Mouse (Mus musculus) MN1 (cell line): ENCODE results near the gene Ppp1r14d.

Source experiments
- DNase-seq: peaks from one replicate; pipeline ENCODE4 v3.0.0-alpha.2; 2016; ENCODE audit warnings: low spot score

The Ppp1r14d gene

DNA sequence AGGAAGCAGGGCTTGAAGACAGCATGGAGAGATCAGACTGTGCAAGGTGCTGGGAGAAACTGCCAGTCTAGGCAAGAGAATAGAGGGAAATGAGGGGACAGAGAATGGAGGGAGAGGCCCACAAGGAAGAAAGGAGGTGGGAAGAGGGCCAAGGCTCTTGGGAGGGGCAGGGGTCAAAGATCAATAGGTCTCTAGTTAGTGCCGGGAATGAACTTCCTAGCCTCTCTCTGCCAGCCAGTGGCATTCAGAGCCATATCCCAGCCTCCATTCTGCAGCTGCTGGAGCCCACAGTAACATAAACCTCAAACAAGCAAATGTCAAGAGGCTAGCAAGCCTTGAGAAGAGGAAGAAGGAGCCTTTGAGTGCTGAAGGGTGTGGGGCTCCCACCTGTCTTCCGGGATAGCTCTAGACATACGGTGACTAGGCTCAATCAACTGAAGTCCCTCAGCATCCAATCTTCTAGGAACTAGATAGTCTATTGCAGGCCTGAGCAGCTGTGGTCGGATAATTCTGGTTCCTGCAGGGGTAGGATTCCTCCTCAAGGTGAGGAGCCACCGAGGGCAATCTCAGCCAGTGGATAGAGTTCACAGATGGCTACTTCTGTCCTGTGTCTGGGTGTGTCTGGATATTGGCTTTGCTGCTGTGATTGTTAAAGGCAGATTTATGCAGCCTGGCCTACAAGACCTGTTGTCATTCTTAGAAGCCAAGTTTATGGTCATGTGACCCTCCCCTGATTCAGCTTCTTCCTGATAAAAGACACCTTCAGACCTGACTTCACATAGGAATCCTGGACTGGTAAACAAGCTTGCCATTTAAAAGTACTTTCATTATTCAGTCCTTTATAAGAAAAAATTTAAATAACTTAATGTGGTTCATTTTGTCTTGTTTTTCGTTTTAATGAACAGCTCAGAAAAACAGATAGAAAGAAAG, at the start of gene Ppp1r14d:
Ppp1r14d (minus strand) TSS at position 132 of the 930 bp plus-strand sequence.
- no peak for DNase-seq

DNA sequence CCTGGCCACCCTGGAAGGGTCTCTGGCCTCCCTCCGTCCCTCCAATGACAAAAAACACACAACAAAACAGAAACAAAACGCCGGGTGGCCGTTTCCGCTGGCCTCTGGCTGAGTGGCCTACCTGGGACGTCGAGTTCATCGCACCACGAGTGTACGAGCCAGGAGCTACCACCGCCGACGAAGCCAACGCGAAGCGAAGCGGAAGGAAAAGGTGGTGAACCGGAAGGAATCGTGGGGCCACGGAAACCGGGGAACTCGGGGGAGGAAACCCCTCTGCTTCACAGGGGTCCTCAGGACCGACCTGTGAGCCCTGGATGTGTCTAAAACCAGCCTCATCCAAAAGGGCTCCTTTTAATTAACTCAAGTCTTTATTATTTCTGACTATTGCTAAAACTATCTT, 48.1 kb upstream of the Ppp1r14d start:
- DNase-seq = no peak

- DNase-seq = no peak
These were observed 47.2 kb upstream of the Ppp1r14d start for GRCm38 (mm10) chr2:119276926-119277325.

- no peak for DNase-seq
These were observed 44.4 kb upstream of the Ppp1r14d start for GRCm38 (mm10) chr2:119274126-119274525.

DNA sequence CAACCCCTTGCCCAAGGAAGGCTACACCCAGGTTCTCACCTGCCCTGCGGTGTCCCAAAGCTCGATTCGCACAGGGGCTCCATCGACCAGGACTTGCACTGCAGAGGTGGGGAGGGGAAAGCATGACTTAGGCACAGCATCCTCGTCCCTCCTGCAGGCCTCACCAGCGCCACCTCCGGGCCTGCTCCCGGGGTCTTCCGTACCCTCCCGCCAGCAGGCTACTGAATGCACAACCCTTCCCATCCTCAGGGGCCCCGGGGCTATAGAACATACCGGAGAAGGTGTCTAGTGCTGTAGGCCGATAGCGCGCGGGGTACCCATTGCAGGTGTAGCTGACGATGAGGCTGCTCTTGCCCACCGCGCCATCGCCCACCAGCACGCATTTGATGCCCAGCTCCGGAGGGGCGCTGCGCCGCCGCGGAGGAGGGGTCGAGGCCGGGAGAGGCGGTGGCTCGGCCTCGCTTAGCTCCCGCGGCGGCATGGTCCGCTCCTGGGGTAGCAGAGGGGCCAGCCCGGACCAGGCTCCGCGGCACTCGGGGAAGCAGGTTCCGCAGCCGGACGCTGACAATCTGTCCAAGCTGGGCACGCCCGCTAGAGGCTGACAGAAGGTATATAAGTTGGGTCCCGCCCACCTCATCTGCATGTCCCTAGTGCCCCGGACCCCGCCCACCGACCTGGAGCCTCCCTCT, 41.1 kb upstream of the Ppp1r14d start, which contains the start of gene Rhov:
Rhov (minus strand) TSS at position 630 of the 689 bp plus-strand sequence.
- peak; percentile 83 for DNase-seq

- DNase-seq = no peak
These were observed 40.6 kb upstream of the Ppp1r14d start for GRCm38 (mm10) chr2:119270286-119270642.

GRCm38 (mm10) chr2:119263813-119264212, 34.1 kb upstream of the Ppp1r14d start:
- peak; percentile 39 for DNase-seq

- DNase-seq = peak; percentile 94
These were observed 33.3 kb upstream of the Ppp1r14d start for GRCm38 (mm10) chr2:119262978-119263377.

GRCm38 (mm10) chr2:119261326-119261725, 31.6 kb upstream of the Ppp1r14d start:
- peak; percentile 58 for DNase-seq

- no peak for DNase-seq
These were observed 30.8 kb upstream of the Ppp1r14d start for GRCm38 (mm10) chr2:119260518-119260917.

- no peak for DNase-seq
These were observed 25.3 kb upstream of the Ppp1r14d start for GRCm38 (mm10) chr2:119254976-119255375.

- DNase-seq = peak; percentile 88
These were observed 21.2 kb upstream of the Ppp1r14d start for GRCm38 (mm10) chr2:119250826-119251478.

DNA sequence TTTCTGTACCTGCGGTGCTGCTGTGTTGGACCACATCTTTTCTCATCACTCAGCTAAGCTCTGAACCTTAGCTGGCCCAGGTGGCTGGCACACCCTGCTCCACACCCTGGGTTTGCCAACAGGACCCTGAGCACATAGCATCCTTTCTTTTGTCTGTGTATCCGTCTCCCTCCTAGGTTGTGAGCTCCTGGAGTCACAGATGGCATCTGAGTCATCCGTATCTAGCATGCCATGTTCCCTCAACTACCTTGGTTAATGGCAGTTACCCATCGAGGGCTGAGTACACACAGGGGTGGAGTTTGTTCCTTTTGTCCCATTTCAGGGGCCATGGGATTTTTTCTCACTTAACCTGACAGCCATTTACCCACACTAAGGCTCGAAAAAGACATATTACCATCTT, 20.7 kb upstream of the Ppp1r14d start:
- DNase-seq = peak; percentile 24

DNA sequence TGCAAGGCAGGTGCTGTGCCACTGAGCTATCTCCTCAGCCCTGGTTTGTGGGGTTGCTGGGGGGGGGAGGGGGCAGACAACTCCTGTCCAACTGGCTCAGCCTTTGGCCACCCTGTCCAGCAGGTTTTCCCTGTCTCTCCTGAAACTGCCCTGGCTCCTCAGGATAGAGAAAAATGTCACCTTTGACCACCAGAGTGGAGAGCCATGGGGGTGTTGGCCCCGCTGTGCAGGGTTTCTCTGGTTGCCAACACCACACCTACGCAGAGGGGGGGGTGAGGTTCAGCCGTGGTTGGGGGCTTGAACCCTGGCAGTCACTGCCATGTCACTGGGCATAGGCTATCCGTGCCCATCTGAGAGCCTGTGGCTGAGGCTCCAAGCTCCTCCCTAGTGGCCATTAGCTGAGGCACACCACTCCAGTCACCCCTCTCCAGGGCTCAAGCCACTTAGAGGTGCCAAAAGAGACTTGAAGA, 19.9 kb upstream of the Ppp1r14d start:
- DNase-seq = no peak

DNA sequence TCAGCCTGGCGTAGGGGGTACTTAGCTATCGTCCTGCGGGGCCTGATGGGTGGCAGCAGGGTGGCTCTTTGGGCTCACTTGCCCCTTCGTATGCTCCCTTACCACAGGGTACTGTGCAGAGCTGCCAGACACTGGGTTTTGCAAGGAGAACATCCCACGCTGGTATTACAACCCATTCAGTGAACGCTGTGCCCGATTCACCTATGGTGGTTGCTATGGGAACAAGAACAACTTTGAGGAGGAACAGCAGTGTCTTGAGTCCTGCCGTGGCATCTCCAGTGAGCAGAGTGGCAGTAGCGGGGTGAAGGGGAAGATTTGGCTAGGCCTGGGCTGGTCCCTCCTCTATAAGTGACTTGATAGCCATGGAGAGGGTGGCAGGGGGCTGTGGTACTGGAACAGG, 18.2 kb upstream of the Ppp1r14d start:
- DNase-seq = no peak

DNA sequence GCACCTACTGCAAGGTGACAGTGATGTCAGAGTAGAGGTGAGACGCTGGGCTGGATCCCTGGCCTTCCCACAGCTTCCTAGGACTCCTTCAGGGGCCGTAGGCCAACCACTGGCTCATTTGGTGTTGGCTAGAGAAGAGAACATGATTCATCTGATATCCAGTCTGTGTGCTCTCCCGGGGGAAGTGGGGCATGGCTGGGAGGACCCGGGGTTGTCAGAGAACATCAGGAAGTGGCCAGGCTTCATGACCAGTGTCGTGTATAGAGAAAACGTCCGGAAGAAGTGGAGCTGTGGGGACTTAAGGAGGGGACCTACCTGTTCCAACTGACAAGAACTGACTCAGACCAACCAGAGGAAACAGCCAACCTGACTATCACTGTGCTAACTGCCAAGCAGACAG, 15.5 kb upstream of the Ppp1r14d start:
- no peak for DNase-seq

GRCm38 (mm10) chr2:119242548-119242947, 12.8 kb upstream of the Ppp1r14d start:
- no peak for DNase-seq

DNA sequence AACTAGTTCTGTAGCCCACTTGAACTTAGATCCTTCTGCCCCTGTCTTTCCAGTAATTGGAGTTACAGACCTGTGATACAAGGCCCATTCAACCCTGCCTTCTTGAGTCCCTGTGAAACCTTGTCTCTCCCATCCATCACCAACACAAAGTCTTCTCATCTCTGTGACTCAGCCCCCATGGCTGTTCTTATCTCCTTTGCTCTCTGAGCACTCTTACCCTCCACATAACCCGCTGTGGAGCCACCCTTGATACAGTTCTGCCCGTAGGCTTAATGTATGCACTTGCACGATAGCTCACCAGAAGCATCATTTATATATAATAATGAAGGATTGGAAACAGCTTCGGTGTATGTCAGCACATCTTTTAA, 11.1 kb upstream of the Ppp1r14d start:
- no peak for DNase-seq

DNA sequence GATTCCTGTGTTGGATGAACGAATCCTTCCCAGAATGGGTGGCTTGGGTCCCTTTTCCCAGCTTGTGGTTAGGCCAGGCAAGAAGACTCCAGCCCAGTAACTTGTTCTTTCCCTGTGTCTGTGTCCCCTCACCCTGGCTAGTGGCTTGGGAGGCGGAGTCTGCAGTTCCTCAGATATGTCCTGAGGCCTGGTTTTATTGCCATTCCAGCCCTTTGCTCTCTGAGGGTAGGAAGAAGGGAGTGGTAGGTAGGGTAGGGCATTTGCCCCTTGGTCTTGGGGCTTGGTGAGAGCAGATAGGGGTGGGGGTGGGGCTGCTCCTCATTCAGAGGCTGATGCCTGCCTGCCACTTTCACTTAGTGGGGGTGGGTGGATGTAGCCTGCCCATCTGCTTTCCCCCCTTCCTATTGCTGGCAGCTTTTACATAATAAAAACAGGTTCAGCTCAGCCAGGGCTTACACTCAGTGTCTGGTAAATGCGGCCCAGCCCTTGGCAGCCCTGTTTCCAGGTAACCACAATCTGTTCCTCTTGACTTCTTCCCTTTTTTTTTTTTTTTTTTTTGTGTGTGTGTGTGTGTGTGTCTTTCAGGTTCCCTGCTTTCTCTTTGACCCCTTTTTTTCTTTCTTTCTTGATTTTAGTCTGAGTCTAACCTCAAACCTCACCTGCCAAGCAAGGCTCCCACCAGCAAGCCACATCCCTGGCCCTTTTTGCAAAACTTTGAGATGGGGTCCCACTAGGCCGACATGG, 10.5 kb upstream of the Ppp1r14d start:
- DNase-seq = no peak

DNA sequence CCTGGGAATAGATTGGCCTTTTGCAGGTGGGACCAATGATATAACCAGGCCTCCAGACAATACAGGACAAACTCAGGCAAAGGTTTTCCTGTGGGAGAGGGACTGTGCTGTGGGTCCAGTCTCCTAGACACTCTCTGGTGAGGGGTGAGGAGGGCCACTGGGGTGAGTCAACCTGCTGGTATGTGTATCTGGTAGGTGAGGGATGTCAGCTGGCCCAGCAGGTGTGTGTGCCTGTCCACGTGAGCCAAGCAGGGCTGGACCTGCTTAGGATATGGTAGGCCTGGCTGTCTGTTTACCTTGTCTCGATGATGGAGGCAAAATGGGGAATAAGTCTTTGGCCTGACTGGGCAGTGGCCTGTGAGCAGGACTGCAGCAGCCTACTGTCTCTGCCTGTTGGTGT, 9.0 kb upstream of the Ppp1r14d start:
- no peak for DNase-seq

- DNase-seq = peak; percentile 43
These were observed 8.1 kb upstream of the Ppp1r14d start for GRCm38 (mm10) chr2:119237871-119238220.
